Comparison of ENCODE assay signal across 8 mouse cellular contexts in the genomic region with DNA sequence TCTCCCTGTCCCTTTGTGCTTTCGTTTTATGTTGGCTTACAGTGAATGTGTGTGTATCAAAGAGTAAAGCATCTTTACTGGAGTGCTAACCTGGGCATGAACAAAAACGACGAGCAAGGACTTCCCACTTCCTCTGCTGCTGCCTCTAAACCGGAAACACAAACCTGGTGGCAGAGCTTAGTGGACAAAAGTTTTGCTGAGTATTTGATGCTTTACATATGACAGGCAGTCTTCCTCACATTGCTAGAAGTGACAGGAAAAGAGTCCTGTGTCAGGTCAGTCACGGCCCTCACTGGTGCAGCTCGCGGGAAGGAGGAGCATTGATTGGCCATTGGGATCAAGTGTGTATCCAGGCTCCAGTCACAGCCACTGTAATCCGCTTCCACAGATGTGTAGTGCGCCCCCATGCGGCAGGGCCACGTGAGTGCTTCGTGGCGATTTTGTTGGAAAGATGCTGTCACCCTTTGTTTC. TPM values are rescaled to one million over a fixed set of nuclear protein-coding genes. Genes with fewer than 3 reads are reported as not detected.
A peak's percentile ranks its signal among the peaks of the same experiment; 100 is the strongest.
DNase-seq lines count a peak whose midpoint lies in the region; ATAC-seq and TF ChIP-seq lines count a peak whose summit lies in the region.

No protein-coding gene starts in this region.

- H3K4me1 ChIP-seq in bone marrow macrophage, adult 2 months (ENCODE audit: control insufficient read depth, insufficient read depth, low read length), result peaks cover 14% of the 10 kb centered on the region
- peaks cover 41% of the 10 kb centered on the region for H3K4me1 ChIP-seq in embryonic fibroblast, embryonic 13.5 days (ENCODE audit: control insufficient read depth, insufficient read depth, low read length)
- H3K4me1 ChIP-seq in heart, embryonic 11.5 days (ENCODE audit: control insufficient read depth, insufficient read depth, low read length), result peaks cover 85% of the 10 kb centered on the region
- peaks cover 84% of the 10 kb centered on the region for H3K4me1 ChIP-seq in kidney, embryonic 15.5 days
- H3K4me1 ChIP-seq in limb, embryonic 15.5 days, result peaks cover 86% of the 10 kb centered on the region
- peaks cover 28% of the 10 kb centered on the region for H3K4me1 ChIP-seq in midbrain, postnatal 0 days (ENCODE audit: insufficient read depth, low read length)

- peak; percentile 55; the same call in 1 of the 2 replicates for ATAC-seq in heart, embryonic 11.5 days (replicated peaks; ENCODE audit: insufficient number of reproducible peaks, low FRiP score, low TSS enrichment)
- peak; percentile 82 for ATAC-seq in kidney, embryonic 15.5 days (replicated peaks; ENCODE audit: low FRiP score)
- ATAC-seq in limb, embryonic 15.5 days (ENCODE audit: insufficient number of reproducible peaks, low FRiP score, low TSS enrichment, low read depth), result no peak
- peak; percentile 75 for ATAC-seq in midbrain, postnatal 0 days (ENCODE audit: low FRiP score)

- H3K9ac ChIP-seq in heart, embryonic 11.5 days (ENCODE audit: low read depth, low read length), result peak overlapping the region; percentile 18; the same call in 1 of the 2 replicates
- 0 out of 2 replicates have a peak overlapping the region, but pooled peaks have one; percentile 14 for H3K9ac ChIP-seq in kidney, embryonic 15.5 days
- no peak overlapping the region for H3K9ac ChIP-seq in limb, embryonic 15.5 days
- no peak overlapping the region for H3K9ac ChIP-seq in midbrain, postnatal 0 days (replicated peaks; ENCODE audit: low read length, poor library complexity, severe bottlenecking)

- no peaks in the 10 kb centered on the region for H3K9me3 ChIP-seq in heart, embryonic 11.5 days (replicated peaks; ENCODE audit: control insufficient read depth, low read length)
- no peaks in the 10 kb centered on the region for H3K9me3 ChIP-seq in kidney, embryonic 15.5 days (replicated peaks)
- no peaks in the 10 kb centered on the region for H3K9me3 ChIP-seq in limb, embryonic 15.5 days
- H3K9me3 ChIP-seq in midbrain, postnatal 0 days (ENCODE audit: low read length), result no peaks in the 10 kb centered on the region

- H3K27ac ChIP-seq in bone marrow macrophage, adult 2 months (ENCODE audit: insufficient read depth, low read depth, low read length), result no peak overlapping the region
- H3K27ac ChIP-seq in embryonic fibroblast, embryonic 13.5 days (ENCODE audit: insufficient read depth, low read length), result no peak overlapping the region
- H3K27ac ChIP-seq in heart, embryonic 11.5 days (ENCODE audit: low read depth, low read length), result 0 out of 2 replicates have a peak overlapping the region, but pooled peaks have one; percentile 8
- H3K27ac ChIP-seq in kidney, embryonic 15.5 days, result 0 out of 2 replicates have a peak overlapping the region, but pooled peaks have one; percentile 5
- H3K27ac ChIP-seq in limb, embryonic 15.5 days, result no peak overlapping the region
- H3K27ac ChIP-seq in midbrain, postnatal 0 days (ENCODE audit: low read depth, low read length), result peak overlapping the region; percentile 63

- no peaks in the 10 kb centered on the region for H3K36me3 ChIP-seq in heart, embryonic 11.5 days (ENCODE audit: control insufficient read depth, insufficient read depth, low read length)
- no peaks in the 10 kb centered on the region for H3K36me3 ChIP-seq in kidney, embryonic 15.5 days
- H3K36me3 ChIP-seq in limb, embryonic 15.5 days, result no peaks in the 10 kb centered on the region
- no peaks in the 10 kb centered on the region; the same call in 1 of the 2 replicates for H3K36me3 ChIP-seq in midbrain, postnatal 0 days (ENCODE audit: insufficient read depth, low read length)

- 0% methylated on average over 13 of the region's 13 CpGs for WGBS in heart, embryonic 11.5 days (ENCODE audit: insufficient replicate concordance)
- WGBS in kidney, embryonic 15.5 days, result 2% methylated on average over 13 of the region's 13 CpGs
- 4% methylated on average over 13 of the region's 13 CpGs for WGBS in limb, embryonic 15.5 days
- 3% methylated on average over 13 of the region's 13 CpGs for WGBS in midbrain, postnatal 0 days

- peak overlapping the region; percentile 71 for H3K4me2 ChIP-seq in heart, embryonic 11.5 days
- peak overlapping the region; percentile 65 for H3K4me2 ChIP-seq in kidney, embryonic 15.5 days
- peak overlapping the region; percentile 55 for H3K4me2 ChIP-seq in limb, embryonic 15.5 days
- peak overlapping the region; percentile 55 for H3K4me2 ChIP-seq in midbrain, postnatal 0 days (ENCODE audit: low read depth, low read length, poor library complexity, severe bottlenecking)

- peak; percentile 92 for DNase-seq in B cell, adult 2 months
- peak; percentile 86 for DNase-seq in midbrain, postnatal 0 days (ENCODE audit: low spot score)
- peak; percentile 77 to 89 for DNase-seq in spleen, postnatal 10 days (ENCODE audit: low spot score in 2 of 2)

- no peaks in the 10 kb centered on the region for H3K27me3 ChIP-seq in heart, embryonic 11.5 days (ENCODE audit: control insufficient read depth, insufficient read depth, low read length)
- no peaks in the 10 kb centered on the region for H3K27me3 ChIP-seq in kidney, embryonic 15.5 days
- H3K27me3 ChIP-seq in limb, embryonic 15.5 days, result no peaks in the 10 kb centered on the region
- H3K27me3 ChIP-seq in midbrain, postnatal 0 days (ENCODE audit: insufficient read depth, low read length), result no peaks in the 10 kb centered on the region

- H3K4me3 ChIP-seq in bone marrow macrophage, adult 2 months (ENCODE audit: insufficient read depth, low read length), result peak overlapping the region; percentile 63
- H3K4me3 ChIP-seq in embryonic fibroblast, embryonic 13.5 days (ENCODE audit: insufficient read depth, low read length), result peak overlapping the region; percentile 25
- H3K4me3 ChIP-seq in heart, embryonic 11.5 days (ENCODE audit: low read depth, low read length), result peak overlapping the region; percentile 49
- H3K4me3 ChIP-seq in kidney, embryonic 15.5 days (replicated peaks), result peak overlapping the region; percentile 44
- peak overlapping the region; percentile 32 for H3K4me3 ChIP-seq in limb, embryonic 15.5 days
- H3K4me3 ChIP-seq in midbrain, postnatal 0 days (ENCODE audit: low read depth, low read length), result peak overlapping the region; percentile 27

- peak; percentile 77 for TF ChIP-seq CTCF in bone marrow macrophage, adult 2 months (IDR thresholded peaks at IDR 0.05; ENCODE audit: low read depth, low read length)
- TF ChIP-seq CTCF in embryonic fibroblast, embryonic 13.5 days (IDR thresholded peaks at IDR 0.05; ENCODE audit: borderline replicate concordance, insufficient read depth, low read length), result peak; percentile 95
- peak; percentile 85 for TF ChIP-seq CTCF in midbrain, postnatal 0 days (IDR thresholded peaks at IDR 0.05)

- no peak for TF ChIP-seq POLR2A in bone marrow macrophage, adult 2 months (IDR thresholded peaks at IDR 0.05; ENCODE audit: borderline replicate concordance, low read depth, low read length)
- TF ChIP-seq POLR2A in embryonic fibroblast, embryonic 13.5 days (IDR thresholded peaks at IDR 0.05; ENCODE audit: low read depth, low read length), result no peak

RNA-seq across cellular contexts. Expression of a gene that starts 35.7 kb away (rescaled TPM):
- polyA plus RNA-seq in bone marrow macrophage, adult 2 months (2012; ENCODE audit: insufficient read depth, insufficient read length, missing spikeins), result 54.5 and 62.5 TPM in 2 replicates
- polyA plus RNA-seq in embryonic fibroblast, embryonic 13.5 days (2011; ENCODE audit: insufficient read length, low read depth, missing spikeins), result 259 and 286 TPM in 2 replicates
- polyA plus RNA-seq in heart, embryonic 11.5 days (2014; fragmentation: Nextera tagmentation; extraction: Ambion mirVana), result 19.4 and 23.7 TPM in 2 replicates
- polyA plus RNA-seq in kidney, embryonic 15.5 days (2015; fragmentation: Nextera tagmentation; extraction: Ambion mirVana), result 31.0 and 33.5 TPM in 2 replicates
- polyA plus RNA-seq in limb, embryonic 15.5 days (2015; fragmentation: Nextera tagmentation; extraction: Ambion mirVana), result 29.5 and 32.7 TPM in 2 replicates
- 185 and 191 TPM in 2 replicates for total RNA-seq in midbrain, postnatal 0 days (2014; rRNA removed)
- 16.0 and 30.6 TPM in 2 replicates for polyA plus RNA-seq in midbrain, postnatal 0 days (2015; fragmentation: Nextera tagmentation; extraction: Ambion mirVana)

Comparison
In these comparisons a context has a peak if more than half of its experiments do, and no peak if none do; other contexts are left out.
1. H3K27ac ChIP-seq: peak in heart, embryonic 11.5 days (single experiment), kidney, embryonic 15.5 days (single experiment) and midbrain, postnatal 0 days (single experiment); none in bone marrow macrophage, adult 2 months (single experiment), embryonic fibroblast, embryonic 13.5 days (single experiment) and limb, embryonic 15.5 days (single experiment).
2. H3K9ac ChIP-seq: peak in heart, embryonic 11.5 days (single experiment) and kidney, embryonic 15.5 days (single experiment); none in limb, embryonic 15.5 days (single experiment) and midbrain, postnatal 0 days (single experiment).
3. Peak in every context shown above with its lines, with median percentiles within 50 percentile points of each other: DNase-seq, H3K4me3 ChIP-seq, CTCF ChIP-seq and H3K4me2 ChIP-seq.